Mouse (Mus musculus): ENCODE measurements around the gene Rnf31.

- TF ChIP-seq CTCF (IDR thresholded peaks at IDR 0.05; ENCODE audit: low read depth, low read length): no peak
- no peak for TF ChIP-seq GATA1 (IDR thresholded peaks at IDR 0.05; ENCODE audit: borderline replicate concordance, low read length)
These were observed 33.9 kb upstream of the Rnf31 start for GRCm38 (mm10) chr14:55557587-55557986.

Data from G1E (cell line).